Mouse (Mus musculus) lung, postnatal 0 days (tissue): ENCODE measurements around the gene Itfg2.

ENCODE experiments used
- CTCF ChIP-seq: IDR thresholded peaks from 2 replicates; pipeline ENCODE4 v1.5.1; 2016; ENCODE audit warnings: antibody characterized with exemption, mild to moderate bottlenecking
- EP300 ChIP-seq: IDR thresholded peaks from 2 replicates; pipeline ENCODE4 v1.6.1; 2016; ENCODE audit warnings: antibody characterized with exemption, mild to moderate bottlenecking, control low read depth

DNA sequence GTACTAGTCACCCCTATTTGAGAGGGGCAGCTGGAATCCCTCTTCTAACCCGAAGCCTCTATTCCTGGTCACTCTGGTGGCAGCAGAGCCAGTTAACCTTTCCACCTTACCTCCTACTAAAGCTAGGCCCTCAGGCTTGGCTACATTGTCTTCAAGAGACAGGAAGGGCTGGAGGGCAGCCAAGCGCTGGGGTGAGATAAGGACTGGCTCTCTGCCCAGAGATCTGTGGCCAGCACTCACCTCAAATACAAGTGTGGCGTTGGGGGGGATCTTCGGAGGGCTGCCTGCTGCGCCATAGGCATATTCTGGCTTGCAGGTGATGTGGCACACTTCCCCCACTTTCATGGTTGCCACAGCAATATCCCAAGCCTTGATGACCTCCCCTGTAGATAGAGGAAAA is 10.7 kb upstream of the Itfg2 start:
- TF ChIP-seq CTCF: no peak
- TF ChIP-seq EP300: peak; percentile 63
